Mouse (Mus musculus) kidney, postnatal 36 days (tissue): Measurements from ENCODE around the gene Kndc1.
A peak's percentile ranks its signal among the peaks of the same experiment; 100 is the strongest.

Experiments used
- DNase-seq, 2 experiments: peaks; one replicate each; pipeline ENCODE4 v3.0.0; 2021 to 2022; ENCODE audit warnings: mixed read lengths in 2 of 2

Gene Kndc1

DNA sequence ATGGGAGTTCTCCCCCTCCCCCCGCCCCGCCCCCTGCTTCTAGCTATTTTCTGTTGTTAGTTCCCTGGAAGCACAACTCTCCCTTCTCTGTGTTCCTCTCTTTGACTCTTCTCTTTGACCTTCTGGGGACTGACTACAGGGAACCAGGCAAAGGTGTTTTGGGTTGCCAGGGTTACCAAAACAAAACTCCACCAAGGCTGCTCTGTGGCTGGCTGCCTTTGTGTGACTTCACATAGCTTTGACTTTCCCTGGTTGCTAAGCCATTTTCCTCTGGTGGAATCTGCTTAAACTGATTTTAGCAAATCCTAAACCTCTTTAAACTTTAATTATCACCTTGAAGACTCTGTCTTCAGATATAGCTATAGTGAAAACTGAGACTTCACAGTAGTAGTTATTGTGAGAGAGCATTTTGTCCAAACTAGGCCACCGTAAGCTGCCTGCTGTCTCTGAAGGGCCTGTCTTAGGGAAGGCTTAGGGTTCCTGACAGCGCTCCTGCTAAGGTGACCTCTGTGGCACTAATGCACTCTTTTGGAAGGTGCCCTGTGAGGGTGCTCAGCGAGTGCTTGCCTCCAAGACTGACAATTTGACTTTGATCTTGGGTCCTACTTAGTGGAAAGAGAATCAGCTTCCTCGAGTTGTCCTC, 57.6 kb downstream of the Kndc1 start:
- no peak for DNase-seq

DNA sequence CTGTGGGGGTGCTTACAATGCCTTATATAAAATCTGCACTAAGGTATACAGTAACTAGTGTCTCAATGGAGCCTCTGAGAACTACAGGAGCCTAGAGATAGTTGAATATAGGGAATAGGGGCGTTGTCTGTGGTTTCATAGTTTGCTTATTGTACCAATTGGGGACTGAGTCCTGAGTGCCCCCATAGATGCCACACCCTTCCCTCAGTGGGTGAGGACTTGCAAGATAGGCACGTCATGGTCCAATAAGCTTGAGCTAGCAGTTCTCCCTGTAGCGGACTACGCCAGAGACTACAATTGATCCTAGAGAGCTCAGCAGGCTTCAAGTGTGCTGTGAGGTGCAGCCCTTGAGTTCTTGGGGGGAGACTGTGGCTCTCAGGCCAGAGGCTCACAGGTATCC, 61.0 kb downstream of the Kndc1 start:
- no peak for DNase-seq

DNA sequence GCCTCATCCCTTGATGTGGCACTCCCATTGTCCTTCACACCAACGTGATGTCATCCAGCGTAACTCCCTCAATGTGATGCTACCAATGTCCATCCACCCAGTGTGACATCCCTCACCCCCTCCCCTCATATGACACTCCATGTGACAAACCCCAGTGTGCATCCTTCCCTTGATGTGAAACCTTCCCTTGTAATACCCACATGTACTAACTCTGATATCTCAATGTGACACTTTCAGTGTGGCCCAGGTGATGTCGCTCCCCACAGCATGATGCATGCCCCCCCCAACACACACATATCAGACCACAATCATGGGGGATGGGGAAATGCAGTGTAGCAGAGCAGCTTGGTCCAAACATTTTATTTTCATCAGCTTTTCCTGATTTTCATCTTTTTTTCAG, 62.2 kb downstream of the Kndc1 start:
- DNase-seq: no peak

DNA sequence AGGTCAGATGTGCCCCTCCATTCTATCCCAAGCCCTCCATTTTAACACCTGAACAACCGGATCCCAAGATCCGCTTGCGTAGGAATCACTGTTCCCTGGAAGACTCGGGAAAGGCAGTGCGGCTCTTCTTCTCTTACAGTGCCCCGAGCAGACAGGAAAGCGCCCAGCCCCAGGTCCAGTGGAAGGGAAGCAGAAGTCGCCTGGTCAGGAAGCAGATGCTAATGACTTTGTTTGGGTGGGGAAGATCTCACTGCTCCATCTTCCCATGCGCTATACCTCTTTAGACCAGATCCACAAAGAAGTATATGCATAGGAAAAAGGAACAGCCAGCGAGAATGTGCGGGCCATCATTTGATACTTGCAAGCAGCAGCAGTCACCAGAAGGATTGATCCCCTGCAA, 62.9 kb downstream of the Kndc1 start:
- DNase-seq: peak in 1 of 2 experiments; percentile 19

DNA sequence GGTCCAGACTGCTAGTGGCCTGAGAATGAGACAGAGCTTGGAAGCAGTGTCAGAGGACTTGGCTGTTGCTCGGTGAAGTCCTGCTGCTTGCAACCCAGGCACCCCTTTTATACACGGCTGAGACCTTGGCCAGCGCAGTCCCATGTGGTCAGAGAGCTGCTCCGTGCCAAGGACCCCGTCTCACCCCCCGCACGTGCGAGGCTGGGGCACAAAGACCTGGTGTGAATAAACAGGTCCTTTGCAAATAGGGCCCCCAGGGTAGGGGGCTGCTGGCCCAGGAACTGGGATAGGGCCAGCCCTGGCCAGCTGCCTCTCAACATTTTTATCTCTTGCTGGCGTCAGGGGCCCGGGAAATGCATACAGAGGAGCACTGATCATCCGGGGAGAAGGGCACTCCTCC, 63.5 kb downstream of the Kndc1 start:
- DNase-seq: no peak

DNA sequence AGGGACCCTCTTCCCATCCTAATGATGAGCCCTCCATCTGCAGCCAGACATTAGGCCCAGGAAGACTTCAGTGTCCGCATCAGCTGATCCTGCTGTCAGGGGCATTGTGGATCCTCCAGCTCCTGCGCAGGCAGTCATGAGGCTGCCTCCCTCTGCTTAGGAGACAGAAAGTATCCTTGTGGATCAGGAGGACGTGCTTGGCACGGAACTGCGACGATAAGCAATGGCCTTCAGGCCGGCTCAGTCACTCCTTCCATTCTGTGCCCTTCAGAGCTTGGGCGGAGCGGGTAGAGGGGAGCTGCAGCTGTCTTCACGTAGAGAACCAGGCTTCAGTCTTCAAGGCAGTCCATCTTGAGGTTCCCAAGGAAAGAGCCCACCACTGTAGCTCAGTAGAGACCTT, 66.6 kb downstream of the Kndc1 start:
- DNase-seq: no peak

DNA sequence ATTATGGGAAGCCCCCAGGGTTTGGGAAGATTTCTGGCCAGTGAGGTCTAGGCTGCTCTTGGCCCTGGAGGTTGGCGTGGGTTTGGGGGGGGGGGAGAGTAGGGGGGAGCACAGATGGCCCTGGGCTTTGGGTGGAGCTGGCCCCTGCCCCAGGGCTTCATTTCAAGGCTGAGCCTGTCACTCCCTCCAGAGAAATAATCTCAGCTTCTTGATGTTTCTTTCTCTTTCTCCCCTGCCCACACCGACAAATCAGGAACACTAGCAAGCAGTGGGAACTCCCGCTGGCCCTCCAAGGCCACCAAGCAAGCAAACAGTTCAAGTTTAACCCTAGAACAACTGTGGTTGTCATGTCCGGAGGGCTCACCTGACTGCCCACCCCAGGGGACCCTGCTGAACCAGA, 69.3 kb downstream of the Kndc1 start:
- no peak for DNase-seq

DNA sequence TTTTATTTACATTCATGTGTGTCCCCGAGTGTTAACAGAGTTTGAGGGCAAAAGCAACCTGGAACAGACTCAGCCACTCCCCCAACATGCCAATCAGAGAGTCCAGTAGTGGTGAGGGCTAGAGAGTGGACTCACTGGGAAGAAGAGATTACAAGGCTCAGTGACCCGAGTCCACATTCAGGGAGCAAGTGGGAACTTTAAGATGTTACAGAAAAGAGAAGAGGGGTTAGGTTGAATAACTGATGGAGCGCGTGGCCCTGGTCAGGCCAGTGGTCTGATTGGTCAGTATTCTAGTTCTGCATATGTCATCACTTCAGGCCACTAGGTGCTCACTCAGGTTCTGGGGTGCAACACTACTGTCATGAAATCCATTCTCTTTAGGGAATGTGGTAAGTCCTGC, 72.7 kb downstream of the Kndc1 start:
- no peak for DNase-seq

DNA sequence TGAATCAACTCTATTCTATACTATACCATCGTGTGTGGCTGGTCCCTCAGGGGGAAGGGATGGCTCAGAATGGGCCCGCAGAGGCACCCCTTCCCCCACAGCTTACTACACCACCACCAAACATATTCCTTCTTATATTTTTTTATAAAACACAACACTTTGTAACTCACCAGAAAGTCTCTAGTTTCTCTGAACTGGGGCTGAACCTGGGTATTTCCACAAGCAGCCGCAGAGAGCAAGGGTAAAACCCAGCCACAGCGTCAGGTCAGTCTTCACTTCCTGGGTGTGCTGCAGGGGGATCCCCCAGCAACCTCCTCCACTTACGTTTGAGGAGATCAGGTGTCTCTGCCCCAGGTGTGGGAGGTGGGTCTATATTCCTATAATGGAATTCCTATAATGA, 73.9 kb downstream of the Kndc1 start:
- DNase-seq: no peak

DNA sequence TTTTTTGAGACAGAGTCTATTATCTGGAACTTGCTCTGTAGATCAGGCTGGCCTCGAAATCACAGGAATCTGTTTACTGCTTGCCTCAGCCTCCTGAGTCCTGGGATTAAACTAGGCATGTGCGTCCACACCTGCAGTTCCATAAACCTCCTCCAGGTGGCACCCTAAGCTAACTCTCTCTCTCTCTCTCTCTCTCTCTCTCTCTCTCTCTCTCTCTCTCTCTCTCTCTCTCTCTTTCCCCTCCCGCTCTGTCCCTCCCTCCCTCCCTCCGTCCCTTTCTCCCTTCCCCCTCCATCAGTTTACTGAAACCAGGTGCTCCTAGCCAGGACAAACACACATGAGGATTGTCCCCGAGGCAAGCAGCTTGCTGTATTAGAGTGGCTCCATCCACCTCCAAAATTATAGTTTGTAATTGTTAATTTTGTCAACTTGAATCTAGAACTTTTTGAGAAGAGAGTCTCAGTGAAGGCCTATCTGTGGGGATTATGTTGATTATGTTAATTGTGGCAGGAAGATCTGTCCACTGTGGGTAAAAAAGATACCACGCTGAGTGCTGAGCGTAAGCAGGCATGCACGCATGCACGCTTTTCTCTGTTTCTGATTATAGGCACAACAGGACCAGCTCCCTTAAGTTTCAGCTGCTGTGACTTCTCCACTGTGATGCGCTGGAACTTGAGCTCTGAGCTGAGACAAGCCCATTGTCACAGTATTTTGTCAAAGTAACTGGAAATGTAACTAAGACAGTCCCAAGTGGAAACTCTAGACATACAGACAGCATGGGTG, 75.0 kb downstream of the Kndc1 start:
- peak; percentile 77 to 91 for DNase-seq

DNA sequence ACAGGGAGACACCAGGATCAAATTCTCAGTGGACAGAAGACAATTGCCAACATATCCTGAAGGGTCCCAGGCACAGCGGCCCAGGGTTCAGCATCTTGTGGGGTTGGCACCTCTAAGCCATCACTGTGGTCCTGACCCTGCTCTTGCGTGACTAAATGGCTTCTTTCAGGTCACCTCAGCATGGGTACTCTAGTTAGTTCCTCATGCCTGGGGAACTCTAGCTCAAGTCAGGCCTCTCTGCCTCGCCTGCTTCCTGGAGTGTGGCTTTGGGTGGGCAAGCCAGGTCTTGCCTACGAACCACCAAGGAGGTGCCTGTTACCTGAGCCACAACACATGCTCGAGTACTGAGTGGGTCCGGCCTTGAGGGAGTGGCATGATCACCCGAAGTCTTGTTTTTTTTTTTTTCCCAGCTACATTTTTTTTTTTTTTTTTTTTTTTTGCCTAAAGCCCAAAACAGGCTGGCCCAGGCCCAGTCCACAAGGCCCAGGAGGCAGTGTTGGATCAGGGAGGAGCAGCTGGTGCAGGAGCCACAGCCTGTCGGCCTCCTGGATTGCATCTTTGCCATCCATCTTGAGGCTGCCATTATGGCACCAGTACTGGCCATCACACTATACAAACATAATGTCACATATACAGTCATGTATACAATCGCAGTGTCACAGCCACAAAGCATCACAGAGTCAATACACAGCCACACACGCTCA, 75.9 kb downstream of the Kndc1 start:
- DNase-seq: no peak

DNA sequence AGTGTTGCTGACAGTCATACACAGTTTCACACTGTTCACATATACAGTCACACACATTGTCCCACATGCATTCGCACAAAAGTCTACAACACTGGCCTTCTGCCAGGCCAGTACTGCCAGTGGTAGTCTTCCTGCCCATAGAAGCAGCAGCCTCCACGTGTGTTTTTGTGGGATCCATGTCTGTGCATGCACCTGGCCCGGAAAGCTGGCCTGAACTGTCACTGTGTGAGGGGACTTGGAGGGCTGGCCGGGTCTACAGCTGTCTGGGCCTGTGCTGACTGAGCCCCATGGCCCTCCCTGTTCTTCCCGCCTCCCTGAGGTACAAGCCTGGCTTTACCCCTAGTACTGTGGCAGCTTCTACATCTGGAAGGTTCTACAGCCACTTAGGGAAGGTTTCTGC, 76.5 kb downstream of the Kndc1 start:
- DNase-seq: no peak

DNA sequence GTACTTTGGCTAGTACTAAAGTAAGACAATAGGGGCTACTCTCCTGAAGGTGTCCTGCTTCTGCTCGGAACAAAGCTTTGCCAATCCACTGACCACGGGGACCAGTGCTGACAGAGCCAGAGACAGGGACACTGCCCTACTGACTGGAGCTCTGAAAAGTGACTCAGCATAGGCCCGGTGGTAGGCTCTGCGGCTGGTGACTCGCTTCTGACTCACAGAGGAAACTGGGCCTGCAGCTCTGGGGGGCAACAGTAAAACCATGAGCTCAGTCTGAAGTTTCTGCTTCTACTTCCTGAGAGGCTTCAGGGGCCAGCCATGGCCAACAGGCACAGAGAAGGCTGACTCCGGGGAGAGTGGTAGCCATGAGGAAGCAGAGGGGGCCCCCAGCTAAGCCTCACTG, 76.9 kb downstream of the Kndc1 start:
- DNase-seq: no peak

DNA sequence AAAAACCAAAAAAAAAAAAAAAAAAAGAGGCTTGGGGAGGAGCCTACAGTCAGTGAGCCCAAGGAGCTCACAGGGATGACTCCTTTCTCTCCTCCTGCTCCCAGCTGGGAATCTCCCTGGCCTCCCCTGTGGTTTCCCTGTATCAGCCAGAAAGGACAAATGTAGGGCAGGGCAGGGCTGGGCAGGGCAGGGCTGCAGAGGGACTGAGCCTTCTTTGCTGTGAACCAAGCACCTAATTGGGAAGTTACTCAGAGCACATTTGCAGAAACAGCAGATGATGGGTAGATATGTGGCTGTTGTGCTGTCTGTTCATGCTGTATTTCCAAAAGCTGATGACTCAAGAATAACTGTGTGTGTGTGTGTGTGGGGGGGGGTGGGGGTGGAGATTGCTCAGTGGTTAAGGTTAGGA, 78.4 kb downstream of the Kndc1 start:
- no peak for DNase-seq

DNA sequence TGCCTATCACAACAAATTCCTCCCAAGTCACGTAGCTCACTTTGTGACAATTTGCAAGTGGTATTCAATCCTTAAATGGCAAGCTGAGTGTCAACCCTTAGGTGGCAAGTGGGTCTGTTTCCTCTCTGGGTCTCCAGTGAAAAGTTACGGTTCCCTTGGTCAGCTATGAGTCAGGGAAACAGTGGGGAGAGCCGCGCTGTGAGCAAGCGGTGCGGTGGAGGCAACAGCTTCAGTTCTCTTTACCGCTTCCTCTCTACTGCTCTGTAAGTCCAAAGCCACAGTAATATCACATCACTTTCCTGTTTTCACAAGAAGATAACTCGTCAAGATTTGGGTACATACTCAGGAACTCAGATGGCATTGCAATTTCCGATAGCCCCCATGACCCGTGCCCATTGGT, 79.8 kb downstream of the Kndc1 start:
- no peak for DNase-seq

DNA sequence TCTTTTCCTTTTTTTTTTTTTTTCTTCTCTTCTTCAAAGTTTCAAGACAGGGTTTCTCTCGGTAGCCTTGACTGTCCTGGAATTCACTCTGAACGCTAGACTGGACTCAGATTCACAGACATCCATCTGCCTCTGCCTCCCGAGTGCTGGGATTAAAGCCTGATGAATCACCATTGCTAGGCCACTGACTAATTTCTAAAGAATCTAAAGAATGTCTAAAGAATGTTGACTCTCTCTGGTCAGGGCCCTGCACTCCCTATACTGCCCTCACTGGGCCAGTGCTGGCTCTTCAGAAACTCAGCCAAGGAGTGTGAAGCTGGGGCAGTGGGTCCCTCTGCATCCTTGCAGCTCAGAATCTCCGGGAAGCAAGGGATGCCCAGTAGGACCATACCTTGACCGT, 81.0 kb downstream of the Kndc1 start:
- DNase-seq: no peak

DNA sequence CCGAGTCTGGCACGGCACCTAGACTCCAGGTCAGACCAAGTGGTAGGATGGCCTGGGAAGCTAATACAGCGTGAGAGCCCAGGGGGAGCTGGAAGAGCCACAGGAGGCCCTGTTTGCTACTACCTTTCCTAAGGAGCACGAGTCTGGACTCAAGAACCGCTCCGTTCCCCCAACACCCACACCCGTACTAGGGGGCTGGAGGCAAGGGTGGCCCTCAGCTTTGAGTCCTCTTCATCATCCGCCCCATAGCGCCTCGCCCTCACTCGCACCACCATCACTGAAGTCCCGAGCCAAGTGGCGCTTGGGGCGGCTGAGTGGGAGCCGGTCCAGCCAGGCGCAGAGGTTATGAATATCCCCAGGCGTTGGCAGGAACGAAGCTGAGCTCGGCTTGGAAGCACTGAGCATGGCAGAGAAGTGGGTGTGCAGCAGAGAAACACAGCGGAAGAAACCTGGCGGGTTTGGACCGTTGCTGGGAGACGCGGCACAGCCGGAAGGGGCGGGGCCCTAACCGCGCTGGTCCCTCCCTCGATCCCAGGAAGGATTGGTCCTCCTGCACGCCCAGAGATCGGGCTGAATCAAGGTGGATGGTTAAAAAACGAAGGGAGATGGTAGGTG, 83.9 kb downstream of the Kndc1 start, which contains the start of gene 6430531B16Rik:
Gene 6430531B16Rik (minus strand): TSS at position 478 of the 615 bp plus-strand sequence.
- DNase-seq: peak; percentile 84 to 90

DNA sequence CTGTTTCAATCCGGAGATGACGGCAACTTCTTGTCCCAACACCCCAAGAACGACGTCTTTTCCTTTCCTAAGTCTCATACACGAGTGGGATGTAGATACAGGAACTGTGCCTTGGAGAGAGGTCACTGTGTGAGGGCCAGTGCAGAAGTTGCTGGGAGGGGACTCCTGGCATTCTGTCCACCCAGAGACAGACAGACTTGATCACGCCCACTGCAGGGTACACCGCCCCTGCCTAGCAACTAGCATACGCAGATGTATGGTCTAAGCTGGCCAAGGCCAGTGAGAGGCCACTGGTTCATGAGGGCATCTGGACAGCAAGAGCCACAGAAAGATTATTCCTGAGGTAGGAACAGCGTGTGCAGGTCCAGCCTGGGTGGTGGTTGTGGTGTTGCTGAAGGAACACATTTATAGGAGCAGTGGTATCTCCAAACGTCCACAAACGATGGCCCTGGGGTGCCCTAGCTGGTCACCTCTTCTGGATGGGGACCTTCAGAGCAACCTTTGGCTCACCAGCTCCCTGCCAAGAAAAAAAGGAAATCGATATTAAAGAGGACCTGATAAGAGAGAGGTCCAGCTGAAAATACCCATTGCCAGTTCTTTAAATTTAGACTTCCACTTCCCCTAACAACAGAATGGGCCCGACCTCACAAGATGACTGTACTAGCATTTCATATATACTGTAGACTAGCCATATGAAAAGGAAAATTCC, 84.7 kb downstream of the Kndc1 start:
- DNase-seq: peak in 1 of 2 experiments; percentile 13

DNA sequence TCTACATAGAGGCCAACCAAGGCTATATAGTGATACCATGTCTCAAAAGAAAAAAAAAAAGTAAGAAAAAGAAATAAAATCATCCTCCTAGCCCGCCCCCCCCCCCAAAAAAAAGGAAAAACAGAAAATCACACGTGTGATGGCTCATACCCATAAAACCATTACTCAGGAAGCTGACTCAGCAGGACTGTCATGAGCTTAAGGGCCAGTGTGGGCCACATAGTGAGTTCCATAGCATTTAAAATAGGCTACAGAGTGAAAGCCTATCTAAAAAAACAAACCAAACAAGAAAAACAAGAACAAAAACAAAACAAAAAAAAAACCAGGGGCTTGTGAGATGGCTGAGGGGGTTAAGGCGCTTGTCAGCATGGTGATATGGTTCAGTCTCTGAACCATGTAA, 86.3 kb downstream of the Kndc1 start:
- no peak for DNase-seq

DNA sequence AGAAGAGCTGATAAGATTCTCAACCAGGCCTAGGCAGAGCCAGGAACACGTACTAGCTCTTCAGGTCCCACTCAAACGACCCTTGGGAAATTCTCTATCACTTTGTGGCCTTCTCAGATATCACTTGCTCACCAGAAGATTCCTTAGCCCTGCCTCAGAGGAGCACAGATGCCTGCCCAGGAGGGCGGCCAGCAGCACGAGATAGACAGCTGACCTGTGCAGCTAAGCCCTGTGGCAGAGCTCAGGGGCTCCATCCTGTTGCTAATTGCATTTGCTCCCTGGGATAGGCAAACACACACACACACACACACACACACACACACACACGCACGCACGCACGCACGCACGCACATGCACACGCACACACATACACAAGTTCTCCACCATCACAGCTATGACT, 87.6 kb downstream of the Kndc1 start:
- DNase-seq: no peak

DNA sequence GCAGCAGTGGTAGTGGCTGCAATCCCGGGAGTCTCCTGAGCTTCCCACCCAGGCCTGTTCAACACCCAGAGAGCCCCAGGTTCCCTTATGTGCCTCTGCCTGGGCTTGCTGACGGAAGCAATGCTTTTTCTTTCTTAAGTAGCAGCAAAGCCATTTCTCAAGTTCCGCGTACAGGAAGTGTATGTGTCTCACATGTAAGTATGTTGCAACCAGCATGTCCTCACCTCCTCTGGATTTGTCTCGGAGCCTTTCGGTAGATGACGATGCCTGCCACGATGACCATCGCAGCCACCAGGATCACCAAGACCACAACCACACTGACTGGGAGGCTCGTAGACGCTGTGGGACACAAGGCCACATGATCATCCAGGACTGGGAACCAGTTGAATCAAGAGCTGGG, 90.0 kb downstream of the Kndc1 start:
- no peak for DNase-seq

DNA sequence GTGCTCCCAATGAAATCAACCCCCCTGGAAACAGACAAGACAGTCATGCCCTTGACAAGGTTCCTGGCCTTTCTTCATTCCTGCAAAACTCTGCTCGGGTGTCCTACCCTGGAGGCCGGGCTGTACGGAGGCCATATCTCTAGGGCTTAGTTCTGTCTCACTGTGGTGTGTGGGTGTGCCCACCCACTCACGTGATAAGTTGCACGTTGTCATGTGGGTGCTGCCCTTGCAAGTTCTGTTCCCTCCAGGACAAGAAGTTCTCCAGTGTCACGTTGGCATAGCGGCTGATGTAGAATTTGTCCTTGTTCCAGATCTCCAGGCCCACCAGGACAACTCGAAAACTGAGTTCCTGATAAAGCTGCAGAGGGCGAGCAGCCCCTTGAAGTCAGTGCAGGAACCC, 93.8 kb downstream of the Kndc1 start:
- no peak for DNase-seq

DNA sequence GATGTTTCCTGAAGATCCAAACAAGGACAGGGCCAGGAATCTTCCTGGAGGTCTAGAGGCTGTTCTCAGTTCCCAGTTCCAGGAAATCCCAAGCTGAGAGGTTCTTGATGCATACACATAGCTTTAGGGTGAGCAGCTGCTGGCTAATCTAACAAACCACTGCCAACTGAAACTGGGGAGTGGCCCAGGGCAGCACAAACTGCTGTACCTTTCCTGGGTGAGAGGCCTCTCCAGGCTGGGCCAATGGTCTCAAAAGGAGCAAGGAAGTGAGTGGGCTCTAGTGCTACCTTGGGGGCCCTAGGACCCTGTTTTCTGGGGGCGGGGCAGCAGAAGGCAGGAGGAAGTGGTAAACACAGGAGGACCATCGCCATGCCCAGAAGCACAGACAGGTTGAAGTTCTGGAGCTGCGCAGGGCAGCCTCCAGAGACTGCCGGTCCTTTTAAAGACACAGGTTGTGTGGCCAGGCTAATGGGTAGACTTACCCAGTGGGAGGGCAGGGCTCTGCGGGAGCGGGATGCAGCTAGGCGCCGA, 96.4 kb downstream of the Kndc1 start:
- no peak for DNase-seq
